Mouse (Mus musculus): ENCODE data around the gene Nudt22. TPM values are rescaled to one million over a fixed set of nuclear protein-coding genes. Genes with fewer than 3 reads are reported as not detected.

Gene Nudt22
- polyA plus RNA-seq, 1 experiment = 53.8 TPM

- Histone ChIP-seq H3K4me1 (ENCODE audit: control insufficient read depth, insufficient read depth, insufficient read length, low read length) (peaks cover 32% of the 10 kb centered on the region), H3K27me3 (ENCODE audit: control insufficient read depth, insufficient read depth, low read length) (no peaks in the 10 kb centered on the region), H3K4me3 (ENCODE audit: low read depth, low read length) (peak overlapping the region; percentile 92), H3K36me3 (ENCODE audit: control insufficient read depth, insufficient read depth, low read length) (peaks cover 14% of the 10 kb centered on the region), H3K27ac (ENCODE audit: insufficient read depth, low read depth, low read length) (peak overlapping the region; percentile 84)
- TF ChIP-seq POLR2A (IDR thresholded peaks at IDR 0.05; ENCODE audit: low read depth, low read length) (no peak), CTCF (IDR thresholded peaks at IDR 0.05; ENCODE audit: extremely low read depth, insufficient read length, insufficient replicate concordance, low read depth, low read length) (no peak)
- WGBS = 13% methylated on average over 11 of the region's 11 CpGs
These were observed 25.3 kb downstream of the Nudt22 start for GRCm38 (mm10) chr19:6970460-6971085.

- 1% methylated on average over 54 of the region's 55 CpGs for WGBS
- Histone ChIP-seq H3K4me1 (ENCODE audit: control insufficient read depth, insufficient read depth, insufficient read length, low read length) (peaks cover 32% of the 10 kb centered on the region), H3K27ac (ENCODE audit: insufficient read depth, low read depth, low read length) (peak overlapping the region; percentile 100), H3K36me3 (ENCODE audit: control insufficient read depth, insufficient read depth, low read length) (peaks cover 21% of the 10 kb centered on the region), H3K27me3 (ENCODE audit: control insufficient read depth, insufficient read depth, low read length) (no peaks in the 10 kb centered on the region), H3K4me3 (ENCODE audit: low read depth, low read length) (peak overlapping the region; percentile 92)
- TF ChIP-seq POLR2A (IDR thresholded peaks at IDR 0.05; ENCODE audit: low read depth, low read length) (peak; percentile 94), CTCF (IDR thresholded peaks at IDR 0.05; ENCODE audit: extremely low read depth, insufficient read length, insufficient replicate concordance, low read depth, low read length) (peak; percentile 79; the same call in 1 of the 2 replicates)
These were observed 26.1 kb downstream of the Nudt22 start for GRCm38 (mm10) chr19:6969665-6970381.

GRCm38 (mm10) chr19:6969291-6969664, 26.6 kb downstream of the Nudt22 start:
- Histone ChIP-seq H3K27me3 (ENCODE audit: control insufficient read depth, insufficient read depth, low read length) (no peaks in the 10 kb centered on the region), H3K27ac (ENCODE audit: insufficient read depth, low read depth, low read length) (peak overlapping the region; percentile 100), H3K4me3 (ENCODE audit: low read depth, low read length) (peak overlapping the region; percentile 92), H3K36me3 (ENCODE audit: control insufficient read depth, insufficient read depth, low read length) (peaks cover 27% of the 10 kb centered on the region), H3K4me1 (ENCODE audit: control insufficient read depth, insufficient read depth, insufficient read length, low read length) (peaks cover 32% of the 10 kb centered on the region)
- WGBS = under 1% methylated on average over 20 of the region's 20 CpGs
- TF ChIP-seq CTCF (IDR thresholded peaks at IDR 0.05; ENCODE audit: extremely low read depth, insufficient read length, insufficient replicate concordance, low read depth, low read length) (no peak), POLR2A (IDR thresholded peaks at IDR 0.05; ENCODE audit: low read depth, low read length) (no peak)

DNA sequence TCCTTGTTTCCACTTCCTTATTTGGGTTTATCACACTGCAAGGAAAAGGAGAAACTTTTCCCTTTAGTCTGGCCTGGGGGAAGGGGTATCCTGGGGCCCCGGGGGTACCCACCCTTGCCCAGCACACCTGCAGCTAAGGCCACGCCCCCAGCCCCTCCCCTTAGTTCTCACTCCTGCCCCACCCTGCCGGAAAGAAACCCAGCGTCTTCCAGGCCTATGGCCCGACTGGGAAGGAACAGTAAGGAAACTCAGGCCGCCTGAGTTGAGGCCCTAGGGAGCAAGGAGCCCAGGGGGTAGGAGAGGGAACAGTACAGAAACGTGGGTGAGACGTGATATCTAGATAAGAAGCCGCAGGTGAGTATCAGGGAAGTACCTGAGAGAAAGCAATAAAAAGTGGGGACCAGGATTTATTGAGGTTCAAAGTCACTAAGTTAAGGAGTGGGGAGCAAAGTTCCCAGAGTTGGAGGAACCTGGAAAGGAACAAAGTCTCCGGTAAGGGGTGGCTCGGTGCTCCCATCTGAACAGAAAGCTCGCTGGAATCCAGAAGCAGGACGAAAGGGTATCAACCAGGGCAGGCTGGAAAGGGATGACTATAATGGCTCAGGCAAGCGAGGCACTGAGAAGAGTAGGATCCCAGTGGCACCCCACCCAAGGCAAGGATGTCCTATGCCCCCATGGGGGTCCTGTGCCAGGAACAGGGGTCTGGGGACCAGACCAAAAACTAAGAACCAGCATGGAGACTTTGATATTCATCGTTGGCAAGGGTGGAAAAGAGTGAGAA, 27.2 kb downstream of the Nudt22 start:
- H3K27me3 ChIP-seq (ENCODE audit: control insufficient read depth, insufficient read depth, low read length) = no peaks in the 10 kb centered on the region
- WGBS = 3% methylated on average over 15 of the region's 15 CpGs

DNA sequence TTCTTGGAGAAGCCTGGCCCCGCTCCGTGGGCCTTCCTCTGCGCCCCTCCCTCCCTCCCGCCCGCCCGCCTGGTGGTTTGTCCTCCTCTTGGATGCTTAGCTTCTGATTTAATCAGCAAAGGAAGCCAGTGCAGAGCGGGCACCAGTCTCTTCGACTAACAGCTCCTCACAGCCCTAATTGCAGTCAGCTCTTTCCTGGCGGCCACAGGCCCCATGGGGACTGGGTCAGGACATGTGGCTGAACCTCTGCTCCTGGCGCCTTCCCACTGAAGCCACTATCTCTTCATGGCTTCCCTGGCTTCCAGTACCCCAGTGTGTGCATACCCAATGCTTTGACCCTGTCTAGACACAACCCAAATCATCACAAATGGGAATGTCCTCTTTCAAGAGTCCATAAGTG, 39.5 kb downstream of the Nudt22 start:
- TF ChIP-seq CTCF (IDR thresholded peaks at IDR 0.05; ENCODE audit: extremely low read depth, insufficient read length, insufficient replicate concordance, low read depth, low read length) = no peak
- TF ChIP-seq POLR2A (IDR thresholded peaks at IDR 0.05; ENCODE audit: low read depth, low read length) = no peak
- Histone ChIP-seq H3K27me3 (ENCODE audit: control insufficient read depth, insufficient read depth, low read length) (no peaks in the 10 kb centered on the region), H3K4me3 (ENCODE audit: low read depth, low read length) (no peak overlapping the region), H3K4me1 (ENCODE audit: control insufficient read depth, insufficient read depth, insufficient read length, low read length) (peaks cover 28% of the 10 kb centered on the region), H3K27ac (ENCODE audit: insufficient read depth, low read depth, low read length) (no peak overlapping the region), H3K36me3 (ENCODE audit: control insufficient read depth, insufficient read depth, low read length) (peaks cover 88% of the 10 kb centered on the region)
- 85% methylated on average over 10 of the region's 10 CpGs for WGBS

More for the DNA sequence above, 27.2 kb downstream of the Nudt22 start:
- TF ChIP-seq CTCF (IDR thresholded peaks at IDR 0.05; ENCODE audit: extremely low read depth, insufficient read length, insufficient replicate concordance, low read depth, low read length) (no peak), POLR2A (IDR thresholded peaks at IDR 0.05; ENCODE audit: low read depth, low read length) (peak; percentile 64)
- peaks cover 32% of the 10 kb centered on the region for H3K36me3 ChIP-seq (ENCODE audit: control insufficient read depth, insufficient read depth, low read length)
- peaks cover 29% of the 10 kb centered on the region for H3K4me1 ChIP-seq (ENCODE audit: control insufficient read depth, insufficient read depth, insufficient read length, low read length)
- H3K4me3 ChIP-seq (ENCODE audit: low read depth, low read length) = peak overlapping the region; percentile 92
- H3K27ac ChIP-seq (ENCODE audit: insufficient read depth, low read depth, low read length) = peak overlapping the region; percentile 100

GRCm38 (mm10) chr19:6955424-6955823, 40.5 kb downstream of the Nudt22 start:
- Histone ChIP-seq H3K4me1 (ENCODE audit: control insufficient read depth, insufficient read depth, insufficient read length, low read length) (peaks cover 29% of the 10 kb centered on the region), H3K27ac (ENCODE audit: insufficient read depth, low read depth, low read length) (no peak overlapping the region), H3K4me3 (ENCODE audit: low read depth, low read length) (no peak overlapping the region), H3K27me3 (ENCODE audit: control insufficient read depth, insufficient read depth, low read length) (no peaks in the 10 kb centered on the region), H3K36me3 (ENCODE audit: control insufficient read depth, insufficient read depth, low read length) (peaks cover 81% of the 10 kb centered on the region)
- TF ChIP-seq CTCF (IDR thresholded peaks at IDR 0.05; ENCODE audit: extremely low read depth, insufficient read length, insufficient replicate concordance, low read depth, low read length) (no peak), POLR2A (IDR thresholded peaks at IDR 0.05; ENCODE audit: low read depth, low read length) (no peak)
- 71% methylated on average over 7 of the region's 7 CpGs for WGBS
